Mouse (Mus musculus) kidney, embryonic 15.5 days (tissue): ENCODE results near the gene 9830107B12Rik. TPM values are rescaled to one million over a fixed set of nuclear protein-coding genes. Genes with fewer than 3 reads are reported as not detected.
A peak's percentile ranks its signal among the peaks of the same experiment; 100 is the strongest.
"Not testable (repeated sequence)": the region's sequence is repeated elsewhere in the genome, so short reads cannot be mapped to it uniquely, and the experiment has no call there.

Source experiments
- ATAC-seq: fragments of 200-750 bp; cut with Nextera tagmentation; replicated peaks from 2 replicates; pipeline ENCODE4 v1.8.0; 2017; ENCODE audit warnings: moderate TSS enrichment; ENCODE audit not compliant: low FRiP score
- H3K27ac ChIP-seq: fragments of 300-500 bp; sonication (generic); 2 replicates; pipeline ENCODE4 v1.5.1; 2015; ENCODE audit warnings: mild to moderate bottlenecking, inconsistent platforms
- H3K27me3 ChIP-seq: fragments of 300-500 bp; sonication (generic); 2 replicates; pipeline ENCODE4 v1.6.1; 2015; ENCODE audit warnings: inconsistent platforms
- H3K36me3 ChIP-seq: fragments of 300-500 bp; sonication (generic); 2 replicates; pipeline ENCODE4 v1.6.1; 2015; ENCODE audit warnings: inconsistent platforms
- H3K4me1 ChIP-seq: fragments of 300-500 bp; sonication (generic); 2 replicates; pipeline ENCODE4 v1.6.1; 2015; ENCODE audit warnings: inconsistent platforms
- H3K4me2 ChIP-seq: fragments of 300-500 bp; sonication (generic); 2 replicates; pipeline ENCODE4 v1.6.1; 2015; ENCODE audit warnings: moderate library complexity, mild to moderate bottlenecking, inconsistent platforms
- H3K4me3 ChIP-seq: fragments of 300-500 bp; sonication (generic); replicated peaks from 2 replicates; pipeline ENCODE4 v1.5.1; 2015; ENCODE audit warnings: mild to moderate bottlenecking, inconsistent platforms
- H3K9ac ChIP-seq: fragments of 300-500 bp; sonication (generic); 2 replicates; pipeline ENCODE4 v1.6.1; 2015; ENCODE audit warnings: mild to moderate bottlenecking, inconsistent platforms
- H3K9me3 ChIP-seq: fragments of 300-500 bp; sonication (generic); replicated peaks from 2 replicates; pipeline ENCODE4 v1.6.1; 2016; ENCODE audit warnings: inconsistent platforms
- WGBS: fragments of 180-500 bp; shearing (Covaris S2); methylation state at CpG from one replicate; pipeline ENCODE4 v1.1.7; 2015; ENCODE audit warnings: mixed read lengths; 5-methylcytosine and 5-hydroxymethylcytosine counted together
- polyA plus RNA-seq: library from polyadenylated mRNA; unstranded; fragments of >200 nt; fragmentation: Nextera tagmentation; extraction: Ambion mirVana; gene quantifications from 2 replicates; pipeline ENCODE4 v1.2.1, GENCODE M21; 2015

The 9830107B12Rik gene
- polyA plus RNA-seq = not detected in 2 replicates

DNA sequence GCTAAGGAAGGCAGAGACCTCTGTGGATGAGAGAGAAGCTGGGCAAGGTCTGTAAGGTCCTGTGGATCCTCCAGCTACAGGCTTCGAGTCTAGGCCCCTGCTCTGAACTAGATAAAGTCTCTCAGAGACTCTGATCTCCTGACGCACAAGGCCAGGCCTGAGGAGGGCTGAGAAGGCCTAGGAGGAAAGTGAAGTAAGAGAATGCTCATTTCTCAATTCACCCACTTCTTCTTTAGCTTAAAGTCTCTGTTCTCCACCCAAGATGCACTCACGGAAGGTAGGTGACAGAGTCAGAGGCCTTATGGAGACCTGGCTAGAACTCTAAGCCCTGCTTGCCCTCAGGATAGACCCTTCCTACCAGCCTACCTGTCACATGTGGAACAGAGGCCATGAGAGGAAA is at the start of gene 9830107B12Rik:
9830107B12Rik (minus strand) TSS at position 149 of the 400 bp plus-strand sequence.
- no peaks in the 10 kb centered on the region for H3K36me3 ChIP-seq
- H3K4me1 ChIP-seq = no peaks in the 10 kb centered on the region
- no peak within 1 kb of the TSS for H3K9ac ChIP-seq
- no peak for ATAC-seq
- no peaks in the 10 kb centered on the region for H3K9me3 ChIP-seq
- H3K4me3 ChIP-seq = no peak within 1 kb of the TSS
- no peaks in the 10 kb centered on the region for H3K27me3 ChIP-seq
- no peak within 1 kb of the TSS for H3K27ac ChIP-seq
- WGBS = 82% methylated on average over 3 of the region's 3 CpGs
- no peak within 1 kb of the TSS for H3K4me2 ChIP-seq

DNA sequence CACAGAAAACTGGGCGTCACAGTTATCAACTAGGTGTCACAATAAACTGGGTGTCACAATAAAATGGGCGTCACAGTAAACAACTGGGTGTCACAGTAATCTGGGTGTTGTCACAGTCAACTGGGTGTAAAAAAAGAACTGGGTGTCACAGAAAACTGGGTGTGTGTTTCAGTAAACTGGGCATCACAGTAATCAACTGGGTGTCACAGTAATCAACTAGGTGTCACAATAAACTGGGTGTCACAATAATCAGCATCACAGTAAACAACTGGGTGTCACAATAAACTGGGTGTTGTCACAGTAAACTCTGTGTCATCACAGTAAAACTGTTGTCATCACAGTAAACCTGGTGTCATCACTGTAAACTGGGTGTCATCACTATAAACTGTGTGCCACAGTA is 46.3 kb upstream of the 9830107B12Rik start:
- Histone ChIP-seq H3K9me3 (no peaks in the 10 kb centered on the region), H3K4me1 (no peaks in the 10 kb centered on the region), H3K27ac (no peak overlapping the region), H3K4me3 (no peak overlapping the region), H3K4me2 (no peak overlapping the region), H3K27me3 (no peaks in the 10 kb centered on the region), H3K9ac (no peak overlapping the region), H3K36me3 (no peaks in the 10 kb centered on the region)
- 75% methylated on average over 2 of the region's 2 CpGs for WGBS
- ATAC-seq = no peak

DNA sequence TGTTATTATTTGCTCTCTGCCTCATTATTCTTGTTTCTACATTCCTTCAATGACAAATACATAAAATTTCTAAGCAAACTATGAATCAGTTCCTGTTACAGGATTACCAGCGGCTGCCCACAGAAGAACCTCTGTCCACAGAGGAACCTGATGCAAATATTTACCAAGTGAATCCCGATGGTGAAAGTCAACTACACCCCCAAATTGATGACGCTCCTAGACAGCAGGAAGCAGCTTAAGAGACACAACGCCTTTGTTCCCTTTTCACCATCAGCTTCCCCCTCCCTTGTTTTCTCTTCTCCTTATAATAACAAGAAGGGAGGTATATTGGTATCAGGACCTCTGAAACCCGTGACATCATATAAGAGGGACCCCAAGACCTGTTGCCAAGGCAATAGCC is 39.2 kb upstream of the 9830107B12Rik start:
- 72% methylated on average over 5 of the region's 5 CpGs for WGBS
- Histone ChIP-seq H3K4me2 (no peak overlapping the region), H3K27ac (no peak overlapping the region), H3K9me3 (no peaks in the 10 kb centered on the region), H3K4me1 (no peaks in the 10 kb centered on the region), H3K9ac (no peak overlapping the region), H3K27me3 (no peaks in the 10 kb centered on the region), H3K4me3 (no peak overlapping the region), H3K36me3 (no peaks in the 10 kb centered on the region)
- no peak for ATAC-seq

DNA sequence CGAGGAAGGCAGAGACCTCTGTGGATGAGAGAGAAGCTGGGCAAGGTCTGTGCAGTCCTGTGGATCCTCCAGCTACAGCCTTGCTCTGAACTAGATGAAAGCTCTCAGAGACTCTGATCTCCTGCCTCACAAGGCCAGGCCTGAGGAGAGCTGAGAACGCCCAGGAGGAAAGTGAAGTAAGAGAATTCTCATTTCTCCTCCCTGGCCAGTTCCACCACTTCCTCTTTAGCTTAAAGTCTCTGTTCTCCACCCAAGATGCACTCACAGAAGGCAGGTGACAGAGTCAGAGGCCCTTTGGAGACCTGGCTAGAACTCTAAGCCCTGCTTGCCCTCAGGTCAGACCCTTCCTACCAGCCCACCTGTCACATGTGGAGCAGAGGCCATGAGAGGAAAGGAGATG is 21.0 kb upstream of the 9830107B12Rik start, which contains the start of gene A530064D06Rik:
A530064D06Rik (minus strand) TSS at position 173 of the 400 bp plus-strand sequence.
- not testable (repeated sequence) for H3K36me3 ChIP-seq, H3K27me3 ChIP-seq
- WGBS = 83% methylated on average over 2 of the region's 2 CpGs

DNA sequence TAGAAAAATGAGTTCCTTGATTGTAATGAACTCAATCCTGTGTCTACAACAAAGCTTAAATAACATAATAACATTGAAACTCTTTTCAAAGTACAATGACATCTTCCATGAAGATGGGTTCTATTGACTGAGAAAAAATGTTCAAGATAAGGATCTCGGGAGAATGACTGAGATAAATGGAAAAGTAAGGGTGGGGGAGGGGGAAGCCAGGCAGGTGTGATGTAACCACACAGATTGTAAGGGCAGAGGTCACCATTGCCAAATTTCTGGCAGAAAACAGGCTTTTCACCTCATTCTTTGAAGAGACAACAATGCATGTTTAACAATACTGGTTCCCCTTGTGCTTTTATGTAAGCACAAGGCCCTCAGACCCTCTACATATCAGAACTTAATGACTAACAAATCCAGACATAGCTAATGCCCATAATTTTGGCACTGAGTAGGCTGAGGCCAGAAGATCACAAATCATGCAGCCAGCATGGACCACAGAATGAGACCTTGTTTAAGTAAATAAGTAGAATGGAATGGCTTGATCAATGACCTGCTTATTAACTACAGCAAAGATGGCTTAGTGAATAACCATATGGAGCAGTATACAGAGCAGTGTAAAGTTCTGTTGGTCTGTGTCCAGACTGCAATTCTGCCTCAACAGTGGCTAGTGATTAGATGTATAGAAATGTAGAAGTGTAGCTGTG is 11.5 kb upstream of the 9830107B12Rik start:
- Histone ChIP-seq H3K27ac (no peak overlapping the region), H3K36me3 (no peaks in the 10 kb centered on the region), H3K27me3 (no peaks in the 10 kb centered on the region), H3K4me2 (no peak overlapping the region), H3K9me3 (no peaks in the 10 kb centered on the region; the same call in 1 of the 2 replicates), H3K4me3 (no peak overlapping the region), H3K4me1 (no peaks in the 10 kb centered on the region), H3K9ac (no peak overlapping the region)
- WGBS = 52% methylated on average over 1 of the region's 1 CpGs
- ATAC-seq = no peak

More for the DNA sequence above, 21.0 kb upstream of the 9830107B12Rik start, which contains the start of gene A530064D06Rik:
- not testable (repeated sequence) for H3K4me1 ChIP-seq, H3K27ac ChIP-seq, H3K4me3 ChIP-seq, ATAC-seq, H3K4me2 ChIP-seq, H3K9me3 ChIP-seq, H3K9ac ChIP-seq

DNA sequence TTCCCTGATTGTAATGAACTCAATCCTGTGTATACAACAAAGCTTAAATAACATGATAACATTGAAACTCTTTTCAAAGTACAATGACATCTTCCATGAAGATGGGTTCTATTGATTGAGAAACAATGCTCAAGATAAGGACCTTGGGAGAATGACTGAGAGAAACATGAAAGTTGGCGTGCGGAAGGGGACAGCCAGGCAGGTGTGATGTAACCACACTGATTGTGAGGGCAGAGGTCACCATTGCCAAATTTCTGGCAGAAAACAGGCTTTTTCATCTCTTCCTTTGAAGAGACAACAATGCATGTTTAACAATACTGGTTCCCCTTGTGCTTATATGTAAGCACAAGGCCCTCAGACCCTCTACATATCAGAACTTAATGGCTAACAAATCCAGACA is 13.3 kb downstream of the 9830107B12Rik start:
- Histone ChIP-seq H3K9ac (no peak overlapping the region), H3K4me1 (no peaks in the 10 kb centered on the region), H3K9me3 (no peaks in the 10 kb centered on the region), H3K27me3 (no peaks in the 10 kb centered on the region), H3K4me2 (no peak overlapping the region), H3K27ac (no peak overlapping the region), H3K36me3 (no peaks in the 10 kb centered on the region), H3K4me3 (no peak overlapping the region)
- ATAC-seq = no peak
- 89% methylated on average over 2 of the region's 2 CpGs for WGBS

DNA sequence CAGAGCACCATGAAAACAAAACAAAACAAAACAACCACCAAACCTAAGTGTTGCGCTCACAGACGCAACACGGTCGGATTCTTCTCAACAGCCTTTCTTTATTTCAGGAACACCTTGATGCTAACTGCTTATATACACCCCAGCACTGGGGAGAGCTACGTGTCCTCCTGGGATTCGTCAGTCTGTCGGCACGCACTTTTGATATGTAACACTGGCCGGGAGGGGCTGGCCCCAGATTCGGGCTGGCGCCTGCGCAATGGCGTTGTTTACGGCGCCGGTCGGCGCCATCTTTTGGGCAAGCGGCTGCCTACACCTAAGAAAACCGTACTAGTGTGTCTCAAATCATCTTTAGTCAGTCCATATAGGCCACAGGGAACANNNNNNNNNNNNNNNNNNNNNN is 25.6 kb downstream of the 9830107B12Rik start:
- Histone ChIP-seq H3K9ac (no peak overlapping the region), H3K9me3 (no peaks in the 10 kb centered on the region), H3K4me2 (no peak overlapping the region), H3K4me1 (no peaks in the 10 kb centered on the region), H3K4me3 (no peak overlapping the region), H3K27ac (no peak overlapping the region), H3K27me3 (no peaks in the 10 kb centered on the region), H3K36me3 (no peaks in the 10 kb centered on the region)
- ATAC-seq = no peak
- 92% methylated on average over 20 of the region's 20 CpGs for WGBS

DNA sequence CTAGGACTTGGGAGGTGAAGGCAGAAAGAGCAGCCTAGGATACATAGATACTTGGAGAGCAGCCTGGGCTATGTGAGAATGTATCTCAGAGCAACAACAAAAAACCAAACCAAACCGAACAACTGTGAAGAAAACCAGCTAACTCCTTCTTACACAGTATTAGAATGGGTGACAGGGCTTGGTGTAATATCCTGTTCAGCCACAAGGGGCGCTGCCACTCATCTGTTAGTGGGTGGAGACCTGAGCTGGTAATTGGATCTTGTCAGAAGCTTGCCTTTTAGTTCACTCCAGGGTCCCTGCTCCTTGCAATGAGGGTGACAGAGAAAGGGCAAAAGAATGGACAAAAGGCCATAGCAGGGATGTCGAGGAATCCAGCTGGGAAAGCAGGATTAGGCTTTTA is 26.4 kb downstream of the 9830107B12Rik start:
- no peak overlapping the region for H3K4me2 ChIP-seq
- H3K4me1 ChIP-seq = no peaks in the 10 kb centered on the region
- H3K36me3 ChIP-seq = no peaks in the 10 kb centered on the region
- H3K9me3 ChIP-seq = no peaks in the 10 kb centered on the region
- no peak overlapping the region for H3K9ac ChIP-seq
- WGBS = 23% methylated on average over 3 of the region's 3 CpGs
- H3K27ac ChIP-seq = no peak overlapping the region
- H3K27me3 ChIP-seq = no peaks in the 10 kb centered on the region
- peak; percentile 62 for ATAC-seq
- no peak overlapping the region for H3K4me3 ChIP-seq

DNA sequence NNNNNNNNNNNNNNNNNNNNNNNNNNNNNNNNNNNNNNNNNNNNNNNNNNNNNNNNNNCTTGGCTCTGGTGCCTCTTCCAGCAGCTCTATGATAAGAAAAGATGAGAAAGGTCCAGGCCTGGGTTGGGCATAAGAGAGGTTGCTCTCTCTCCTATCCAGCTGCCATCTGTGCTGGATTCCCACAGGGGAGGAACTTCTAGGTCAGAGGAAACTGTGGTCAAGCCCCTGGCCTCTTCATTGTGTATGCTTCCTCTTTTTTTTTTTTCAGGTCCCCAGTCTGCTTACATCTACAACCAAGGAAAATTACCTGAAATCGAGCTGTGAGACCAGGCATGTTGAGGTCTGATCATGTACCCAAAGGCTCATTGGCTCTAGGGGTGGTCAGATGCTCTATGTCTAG is 27.5 kb downstream of the 9830107B12Rik start:
- no peak overlapping the region for H3K4me3 ChIP-seq
- H3K27ac ChIP-seq = no peak overlapping the region
- ATAC-seq = no peak
- 81% methylated on average over 1 of the region's 1 CpGs for WGBS
- H3K9me3 ChIP-seq = no peaks in the 10 kb centered on the region; the same call in 1 of the 2 replicates
- H3K36me3 ChIP-seq = no peaks in the 10 kb centered on the region
- H3K4me1 ChIP-seq = no peaks in the 10 kb centered on the region
- H3K9ac ChIP-seq = no peak overlapping the region
- no peak overlapping the region for H3K4me2 ChIP-seq
- no peaks in the 10 kb centered on the region for H3K27me3 ChIP-seq

DNA sequence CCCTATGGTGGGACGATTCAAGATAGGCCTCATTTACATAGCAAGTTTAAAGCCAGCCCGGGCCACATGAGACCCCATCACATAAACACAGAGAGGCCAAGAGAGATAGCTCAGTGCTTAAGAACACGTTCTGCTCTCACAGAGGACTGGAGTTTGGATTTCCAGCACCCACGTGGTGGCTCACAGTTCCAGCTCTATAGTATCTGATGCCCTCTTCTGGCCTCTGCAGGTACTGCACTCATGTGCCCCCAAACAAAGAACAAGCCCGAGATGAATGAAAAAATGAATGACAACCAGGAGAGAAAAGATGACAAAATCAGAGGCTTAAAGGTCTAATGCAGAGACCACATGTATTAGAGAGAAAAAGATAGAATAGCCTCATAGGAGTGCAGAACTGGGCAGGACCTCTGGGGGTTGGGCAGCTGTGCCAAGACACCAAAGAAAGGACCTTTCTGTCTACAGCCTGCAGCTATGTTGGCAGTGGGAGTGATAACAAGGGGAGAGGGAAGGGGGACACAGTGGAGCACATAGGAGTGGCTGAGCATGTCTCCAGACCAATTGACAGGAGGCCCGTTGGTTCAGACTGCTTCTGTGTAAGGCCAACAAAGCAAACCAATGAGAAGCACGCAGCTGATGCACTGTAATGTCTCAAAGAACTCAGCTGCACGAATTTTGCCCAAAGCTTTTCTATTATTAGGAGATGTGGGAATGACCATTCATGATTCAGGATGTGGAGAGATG is 35.4 kb downstream of the 9830107B12Rik start:
- H3K27ac ChIP-seq = no peak overlapping the region
- H3K9me3 ChIP-seq = no peaks in the 10 kb centered on the region; the same call in 1 of the 2 replicates
- H3K9ac ChIP-seq = no peak overlapping the region
- no peak for ATAC-seq
- H3K36me3 ChIP-seq = no peaks in the 10 kb centered on the region
- H3K4me3 ChIP-seq = no peak overlapping the region
- WGBS = 50% methylated on average over 8 of the region's 8 CpGs
- H3K4me2 ChIP-seq = no peak overlapping the region
- H3K4me1 ChIP-seq = no peaks in the 10 kb centered on the region
- H3K27me3 ChIP-seq = no peaks in the 10 kb centered on the region

DNA sequence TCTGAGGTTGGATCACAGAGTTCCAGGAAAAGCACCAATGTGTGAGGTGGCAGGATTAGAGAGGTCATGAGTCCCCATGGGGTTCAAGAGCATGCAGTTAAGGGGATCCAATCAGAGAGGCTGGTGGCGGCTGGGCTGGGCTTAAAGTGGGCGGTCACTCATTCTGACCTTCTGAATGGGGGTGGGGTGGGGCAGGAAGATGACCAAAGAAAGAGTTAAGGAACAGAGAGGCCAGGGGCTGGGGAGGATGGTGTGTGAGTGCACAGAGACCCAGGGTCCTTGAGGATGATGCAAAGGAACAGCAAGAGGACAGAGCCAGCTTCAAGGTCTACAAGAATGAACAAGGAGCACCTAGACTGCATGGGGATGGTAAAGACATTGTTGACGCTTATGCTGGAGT is 37.5 kb downstream of the 9830107B12Rik start:
- Histone ChIP-seq H3K36me3 (no peaks in the 10 kb centered on the region), H3K9ac (no peak overlapping the region), H3K4me1 (no peaks in the 10 kb centered on the region), H3K4me2 (no peak overlapping the region), H3K27me3 (no peaks in the 10 kb centered on the region), H3K9me3 (no peaks in the 10 kb centered on the region; the same call in 1 of the 2 replicates), H3K4me3 (no peak overlapping the region), H3K27ac (no peak overlapping the region)
- no peak for ATAC-seq
- 85% methylated on average over 3 of the region's 3 CpGs for WGBS

DNA sequence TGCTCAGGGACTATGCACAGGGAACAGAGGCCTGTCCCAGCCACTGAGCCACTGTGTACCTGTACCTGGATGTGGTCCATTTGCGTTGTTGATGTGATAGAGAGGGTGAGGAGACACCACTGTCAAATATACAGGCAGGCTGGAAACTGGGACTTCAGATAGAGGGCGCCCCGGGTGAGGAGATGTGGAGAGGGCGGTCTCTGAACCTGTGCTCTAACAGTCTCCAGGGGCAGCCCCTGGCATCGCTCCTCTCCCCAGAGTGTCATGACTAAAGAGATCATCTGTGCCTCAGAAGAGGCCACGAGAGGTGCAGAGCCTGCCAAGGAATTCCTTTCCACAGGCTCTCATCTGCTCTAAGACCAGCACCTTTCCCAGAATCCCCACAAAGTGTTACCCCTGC is 38.2 kb downstream of the 9830107B12Rik start:
- WGBS = 68% methylated on average over 6 of the region's 6 CpGs
- H3K4me1 ChIP-seq = no peaks in the 10 kb centered on the region
- no peaks in the 10 kb centered on the region for H3K9me3 ChIP-seq
- no peaks in the 10 kb centered on the region for H3K27me3 ChIP-seq
- H3K4me3 ChIP-seq = no peak overlapping the region
- H3K4me2 ChIP-seq = no peak overlapping the region
- no peak overlapping the region for H3K27ac ChIP-seq
- no peak overlapping the region for H3K9ac ChIP-seq
- H3K36me3 ChIP-seq = no peaks in the 10 kb centered on the region
- no peak for ATAC-seq
